Mouse (Mus musculus) embryonic facial prominence, embryonic 14.5 days (tissue): Measurements from ENCODE around the gene B230307C23Rik. TPM values are rescaled to one million over a fixed set of nuclear protein-coding genes. Genes with fewer than 3 reads are reported as not detected.
"Not testable (repeated sequence)": the region's sequence is repeated elsewhere in the genome, so short reads cannot be mapped to it uniquely, and the experiment has no call there.

Experiments used
- ATAC-seq: fragments of 200-750 bp; cut with Nextera tagmentation; 2 replicates; pipeline ENCODE4 v1.8.0; 2017; ENCODE audit warnings: low read depth, moderate number of reproducible peaks, moderate TSS enrichment
- DNase-seq: peaks from one replicate; pipeline ENCODE4 v3.0.0-alpha.2; 2015; ENCODE audit warnings: low spot score
- H3K27ac ChIP-seq: fragments of 300-500 bp; sonication (generic); replicated peaks from 2 replicates; pipeline ENCODE4 v1.5.1; 2014; ENCODE audit warnings: low read depth, mild to moderate bottlenecking, low read length, moderate library complexity
- H3K27me3 ChIP-seq: fragments of 300-500 bp; sonication (generic); replicated peaks from 2 replicates; pipeline ENCODE4 v1.6.1; 2014; ENCODE audit warnings: low read length; ENCODE audit not compliant: control insufficient read depth, insufficient read depth
- H3K36me3 ChIP-seq: fragments of 300-500 bp; sonication (generic); 2 replicates; pipeline ENCODE4 v1.6.1; 2014; ENCODE audit warnings: low read length, mixed read lengths; ENCODE audit not compliant: control insufficient read depth, insufficient read depth
- H3K4me1 ChIP-seq: fragments of 300-500 bp; sonication (generic); 2 replicates; pipeline ENCODE4 v1.6.1; 2014; ENCODE audit warnings: antibody characterized with exemption, low read length; ENCODE audit not compliant: control insufficient read depth, insufficient read depth
- H3K4me2 ChIP-seq: fragments of 300-500 bp; sonication (generic); 2 replicates; pipeline ENCODE4 v1.6.1; 2014; ENCODE audit warnings: low read depth, mild to moderate bottlenecking, low read length, moderate library complexity, mixed read lengths
- H3K4me3 ChIP-seq: fragments of 300-500 bp; sonication (generic); 2 replicates; pipeline ENCODE4 v1.5.1; 2014; ENCODE audit warnings: low read depth, mild to moderate bottlenecking, low read length
- H3K9ac ChIP-seq: fragments of 300-500 bp; sonication (generic); 2 replicates; pipeline ENCODE4 v1.6.1; 2014; ENCODE audit warnings: low read depth, mild to moderate bottlenecking, low read length, moderate library complexity, mixed read lengths
- H3K9me3 ChIP-seq: fragments of 300-500 bp; sonication (generic); 2 replicates; pipeline ENCODE4 v1.6.1; 2016; ENCODE audit warnings: low read length; ENCODE audit not compliant: control insufficient read depth
- WGBS: fragments of 180-500 bp; shearing (Covaris S2); extraction: QIAGEN DNeasy Blood & Tissue Kit; methylation state at CpG from one replicate; pipeline ENCODE4 v1.1.7; 2014; 5-methylcytosine and 5-hydroxymethylcytosine counted together
- polyA plus RNA-seq: library from polyadenylated mRNA; unstranded; fragments of >200 nt; fragmentation: Nextera tagmentation; extraction: Ambion mirVana; gene quantifications from 2 replicates; pipeline ENCODE4 v1.2.1, GENCODE M21; 2014

The B230307C23Rik gene
- polyA plus RNA-seq, 1 experiment from 2014 or later: 34.2 TPM

DNA sequence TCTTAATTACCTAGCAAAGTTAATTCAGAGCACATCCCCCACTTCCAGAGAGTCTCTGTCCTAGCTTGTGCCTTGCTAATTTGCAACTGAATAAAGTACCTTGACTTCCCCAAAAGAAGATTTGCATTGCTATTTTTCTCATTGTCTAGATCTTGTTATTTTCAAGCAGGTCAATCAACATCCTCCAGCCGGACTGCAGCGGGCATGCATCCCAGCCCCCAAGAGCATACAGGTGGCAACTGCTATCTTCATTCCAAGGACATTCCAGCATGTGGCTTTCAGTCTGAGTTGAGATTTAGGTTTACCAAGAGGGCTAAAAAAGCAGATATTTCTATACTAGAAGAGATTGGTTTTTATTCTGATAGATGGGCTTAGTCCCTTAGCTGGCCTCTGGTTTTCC, 37.9 kb downstream of the B230307C23Rik start:
- not testable (repeated sequence) for H3K4me3 ChIP-seq, H3K27ac ChIP-seq, H3K4me1 ChIP-seq, DNase-seq, H3K36me3 ChIP-seq, H3K27me3 ChIP-seq, H3K9ac ChIP-seq, ATAC-seq, H3K4me2 ChIP-seq
- WGBS: 95% methylated on average over 2 of the region's 2 CpGs
- H3K9me3 ChIP-seq: peaks cover 20% of the 10 kb centered on the region

GRCm38 (mm10) chr16:98041676-98042075, 44.6 kb downstream of the B230307C23Rik start:
- Histone ChIP-seq H3K9me3 (peaks cover 27% of the 10 kb centered on the region; the same call in 1 of the 2 replicates), H3K27ac (no peak overlapping the region), H3K4me3 (no peak overlapping the region), H3K36me3 (0 out of 2 replicates have a peak, but pooled peaks cover 4% of the 10 kb centered on the region), H3K4me2 (no peak overlapping the region), H3K9ac (no peak overlapping the region), H3K4me1 (no peaks in the 10 kb centered on the region), H3K27me3 (no peaks in the 10 kb centered on the region)
- ATAC-seq (no peak), DNase-seq (peak; percentile 3)
- WGBS: 81% methylated on average over 2 of the region's 2 CpGs

- not testable (repeated sequence) for H3K36me3 ChIP-seq, H3K27ac ChIP-seq, H3K4me2 ChIP-seq, H3K27me3 ChIP-seq, DNase-seq, H3K9ac ChIP-seq, ATAC-seq, H3K4me3 ChIP-seq, H3K4me1 ChIP-seq
- peaks cover 29% of the 10 kb centered on the region; the same call in 1 of the 2 replicates for H3K9me3 ChIP-seq
- 94% methylated on average over 3 of the region's 3 CpGs for WGBS
These were observed 82.3 kb downstream of the B230307C23Rik start for GRCm38 (mm10) chr16:98079382-98079781.

DNA sequence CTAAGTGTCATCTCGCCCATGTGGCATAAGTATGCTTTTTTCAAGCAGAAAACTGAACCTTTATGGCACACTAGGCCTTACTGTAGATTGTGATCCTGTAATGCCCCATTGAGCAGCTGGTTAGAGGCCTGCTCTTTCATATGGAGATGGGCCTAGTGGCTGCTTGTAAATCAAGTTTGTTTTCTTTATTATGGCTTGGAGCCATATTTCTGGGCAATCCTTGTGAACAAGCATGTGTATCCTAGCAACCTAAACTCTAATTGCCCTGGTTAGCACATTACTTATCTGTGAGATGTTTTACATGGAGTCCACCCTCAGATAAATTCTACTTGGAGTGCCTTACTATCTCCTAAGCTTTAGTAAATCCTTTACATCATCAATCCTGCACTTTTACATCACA, 84.0 kb downstream of the B230307C23Rik start:
- Histone ChIP-seq H3K4me3 (peak overlapping the region; percentile 72), H3K9me3 (peaks cover 17% of the 10 kb centered on the region; the same call in 1 of the 2 replicates), H3K4me2 (peak overlapping the region; percentile 66), H3K9ac (peak overlapping the region; percentile 70), H3K27ac (0 out of 2 replicates have a peak overlapping the region, but pooled peaks have one; percentile 70)
- H3K36me3 ChIP-seq, H3K27me3 ChIP-seq, H3K4me1 ChIP-seq, ATAC-seq: not testable (repeated sequence)
- DNase-seq: peak; percentile 9
- WGBS: 90% methylated on average over 1 of the region's 1 CpGs

Other genes with a start within 250 kb of the B230307C23Rik start
- gene Ripk4, start 233.5 kb upstream of the B230307C23Rik start, polyA plus RNA-seq: 11.1 and 13.8 TPM in 2 replicates
- 8.7 and 9.4 TPM in 2 replicates for gene Prdm15, start 145.5 kb upstream of the B230307C23Rik start, polyA plus RNA-seq
- gene C2cd2, start 34.7 kb upstream of the B230307C23Rik start, polyA plus RNA-seq: 22.0 and 24.5 TPM in 2 replicates
- gene Zbtb21, start 34.7 kb upstream of the B230307C23Rik start, polyA plus RNA-seq: 14.1 and 14.3 TPM in 2 replicates
- gene A630089N07Rik, start 85.1 kb downstream of the B230307C23Rik start, polyA plus RNA-seq: 14.4 and 17.1 TPM in 2 replicates